Mouse (Mus musculus): ENCODE results near the gene Trim24. TPM values are rescaled to one million over a fixed set of nuclear protein-coding genes. Genes with fewer than 3 reads are reported as not detected.
"Not testable (repeated sequence)": the region's sequence is repeated elsewhere in the genome, so short reads cannot be mapped to it uniquely, and the experiment has no call there.

Gene Trim24
- polyA plus RNA-seq, 1 experiment from 2014 or later = 24.7 TPM

- H3K27me3 ChIP-seq (replicated peaks; ENCODE audit: control insufficient read depth, insufficient read depth, low read length); H3K36me3 ChIP-seq (ENCODE audit: control insufficient read depth, insufficient read depth, low read length); H3K9ac ChIP-seq (ENCODE audit: low read length); H3K4me1 ChIP-seq (ENCODE audit: control insufficient read depth, insufficient read depth, low read length); H3K4me2 ChIP-seq (ENCODE audit: low read length); H3K9me3 ChIP-seq (replicated peaks; ENCODE audit: control insufficient read depth, low read length); ATAC-seq; H3K27ac ChIP-seq (ENCODE audit: low read depth, low read length); H3K4me3 ChIP-seq (ENCODE audit: low read depth, low read length); DNase-seq (ENCODE audit: low spot score): not testable (repeated sequence)
- WGBS = 90% methylated on average over 2 of the region's 2 CpGs
Measured at GRCm38 (mm10) chr6:37836951-37837565, 33.6 kb upstream of the Trim24 start.

GRCm38 (mm10) chr6:37842779-37843605, 27.6 kb upstream of the Trim24 start:
- ATAC-seq (no peak), DNase-seq (ENCODE audit: low spot score) (no peak)
- Histone ChIP-seq H3K9me3 (replicated peaks; ENCODE audit: control insufficient read depth, low read length) (no peaks in the 10 kb centered on the region), H3K4me3 (ENCODE audit: low read depth, low read length) (no peak overlapping the region), H3K27me3 (replicated peaks; ENCODE audit: control insufficient read depth, insufficient read depth, low read length) (no peaks in the 10 kb centered on the region), H3K4me2 (ENCODE audit: low read length) (no peak overlapping the region), H3K36me3 (ENCODE audit: control insufficient read depth, insufficient read depth, low read length) (no peaks in the 10 kb centered on the region), H3K9ac (ENCODE audit: low read length) (no peak overlapping the region), H3K27ac (ENCODE audit: low read depth, low read length) (no peak overlapping the region), H3K4me1 (ENCODE audit: control insufficient read depth, insufficient read depth, low read length) (no peaks in the 10 kb centered on the region)
- 84% methylated on average over 5 of the region's 5 CpGs for WGBS

- H3K27me3 ChIP-seq (replicated peaks; ENCODE audit: control insufficient read depth, insufficient read depth, low read length) = no peaks in the 10 kb centered on the region
- DNase-seq (ENCODE audit: low spot score) = no peak
- WGBS = 90% methylated on average over 8 of the region's 8 CpGs
- no peak overlapping the region for H3K4me2 ChIP-seq (ENCODE audit: low read length)
- H3K4me3 ChIP-seq (ENCODE audit: low read depth, low read length) = no peak overlapping the region
- no peak overlapping the region for H3K9ac ChIP-seq (ENCODE audit: low read length)
- no peak for ATAC-seq
- no peaks in the 10 kb centered on the region for H3K36me3 ChIP-seq (ENCODE audit: control insufficient read depth, insufficient read depth, low read length)
- no peaks in the 10 kb centered on the region for H3K4me1 ChIP-seq (ENCODE audit: control insufficient read depth, insufficient read depth, low read length)
- H3K27ac ChIP-seq (ENCODE audit: low read depth, low read length) = no peak overlapping the region
- H3K9me3 ChIP-seq (replicated peaks; ENCODE audit: control insufficient read depth, low read length) = 0 out of 2 replicates have a peak, but pooled peaks cover 5% of the 10 kb centered on the region
Measured at GRCm38 (mm10) chr6:37843647-37844273, 26.9 kb upstream of the Trim24 start.

GRCm38 (mm10) chr6:37844947-37845346, 25.7 kb upstream of the Trim24 start:
- ATAC-seq; H3K9me3 ChIP-seq (replicated peaks; ENCODE audit: control insufficient read depth, low read length); H3K27me3 ChIP-seq (replicated peaks; ENCODE audit: control insufficient read depth, insufficient read depth, low read length); H3K27ac ChIP-seq (ENCODE audit: low read depth, low read length); H3K4me1 ChIP-seq (ENCODE audit: control insufficient read depth, insufficient read depth, low read length); H3K4me2 ChIP-seq (ENCODE audit: low read length); DNase-seq (ENCODE audit: low spot score); H3K9ac ChIP-seq (ENCODE audit: low read length); H3K36me3 ChIP-seq (ENCODE audit: control insufficient read depth, insufficient read depth, low read length); H3K4me3 ChIP-seq (ENCODE audit: low read depth, low read length): not testable (repeated sequence)
- 92% methylated on average over 6 of the region's 6 CpGs for WGBS

GRCm38 (mm10) chr6:37847531-37847930, 23.1 kb upstream of the Trim24 start:
- not testable (repeated sequence) for H3K27me3 ChIP-seq (replicated peaks; ENCODE audit: control insufficient read depth, insufficient read depth, low read length); H3K36me3 ChIP-seq (ENCODE audit: control insufficient read depth, insufficient read depth, low read length); H3K4me3 ChIP-seq (ENCODE audit: low read depth, low read length); H3K9ac ChIP-seq (ENCODE audit: low read length); H3K4me2 ChIP-seq (ENCODE audit: low read length); ATAC-seq; DNase-seq (ENCODE audit: low spot score); H3K27ac ChIP-seq (ENCODE audit: low read depth, low read length); H3K4me1 ChIP-seq (ENCODE audit: control insufficient read depth, insufficient read depth, low read length); H3K9me3 ChIP-seq (replicated peaks; ENCODE audit: control insufficient read depth, low read length)
- WGBS = 81% methylated on average over 4 of the region's 4 CpGs

GRCm38 (mm10) chr6:37851352-37851751, 19.3 kb upstream of the Trim24 start:
- Histone ChIP-seq H3K4me1 (ENCODE audit: control insufficient read depth, insufficient read depth, low read length) (no peaks in the 10 kb centered on the region), H3K27ac (ENCODE audit: low read depth, low read length) (no peak overlapping the region), H3K4me3 (ENCODE audit: low read depth, low read length) (no peak overlapping the region), H3K4me2 (ENCODE audit: low read length) (no peak overlapping the region), H3K9ac (ENCODE audit: low read length) (no peak overlapping the region), H3K9me3 (replicated peaks; ENCODE audit: control insufficient read depth, low read length) (0 out of 2 replicates have a peak, but pooled peaks cover 5% of the 10 kb centered on the region), H3K27me3 (replicated peaks; ENCODE audit: control insufficient read depth, insufficient read depth, low read length) (no peaks in the 10 kb centered on the region), H3K36me3 (ENCODE audit: control insufficient read depth, insufficient read depth, low read length) (no peaks in the 10 kb centered on the region)
- no peak for DNase-seq (ENCODE audit: low spot score)
- ATAC-seq = no peak
- whole genome bisulfite sequencing = 89% methylated on average over 2 of the region's 2 CpGs

GRCm38 (mm10) chr6:37853289-37853688, 17.3 kb upstream of the Trim24 start:
- no peak overlapping the region for H3K9ac ChIP-seq (ENCODE audit: low read length)
- no peaks in the 10 kb centered on the region for H3K36me3 ChIP-seq (ENCODE audit: control insufficient read depth, insufficient read depth, low read length)
- H3K4me2 ChIP-seq (ENCODE audit: low read length) = no peak overlapping the region
- H3K27ac ChIP-seq (ENCODE audit: low read depth, low read length) = no peak overlapping the region
- no peak for ATAC-seq
- DNase-seq (ENCODE audit: low spot score) = no peak
- H3K4me3 ChIP-seq (ENCODE audit: low read depth, low read length) = no peak overlapping the region
- no peaks in the 10 kb centered on the region for H3K4me1 ChIP-seq (ENCODE audit: control insufficient read depth, insufficient read depth, low read length)
- H3K27me3 ChIP-seq (replicated peaks; ENCODE audit: control insufficient read depth, insufficient read depth, low read length) = no peaks in the 10 kb centered on the region
- 90% methylated on average over 2 of the region's 2 CpGs for WGBS
- 0 out of 2 replicates have a peak, but pooled peaks cover 4% of the 10 kb centered on the region for H3K9me3 ChIP-seq (replicated peaks; ENCODE audit: control insufficient read depth, low read length)

- Histone ChIP-seq H3K9ac (ENCODE audit: low read length) (no peak overlapping the region), H3K4me1 (ENCODE audit: control insufficient read depth, insufficient read depth, low read length) (no peaks in the 10 kb centered on the region), H3K36me3 (ENCODE audit: control insufficient read depth, insufficient read depth, low read length) (no peaks in the 10 kb centered on the region), H3K27me3 (replicated peaks; ENCODE audit: control insufficient read depth, insufficient read depth, low read length) (no peaks in the 10 kb centered on the region), H3K9me3 (replicated peaks; ENCODE audit: control insufficient read depth, low read length) (no peaks in the 10 kb centered on the region), H3K4me3 (ENCODE audit: low read depth, low read length) (no peak overlapping the region), H3K4me2 (ENCODE audit: low read length) (no peak overlapping the region), H3K27ac (ENCODE audit: low read depth, low read length) (no peak overlapping the region)
- 92% methylated on average over 2 of the region's 2 CpGs for WGBS
- no peak for DNase-seq (ENCODE audit: low spot score)
- no peak for ATAC-seq
Measured at GRCm38 (mm10) chr6:37855384-37855783, 15.2 kb upstream of the Trim24 start.

- 93% methylated on average over 9 of the region's 9 CpGs for WGBS
- H3K9ac ChIP-seq (ENCODE audit: low read length); H3K4me2 ChIP-seq (ENCODE audit: low read length); H3K9me3 ChIP-seq (replicated peaks; ENCODE audit: control insufficient read depth, low read length); H3K27ac ChIP-seq (ENCODE audit: low read depth, low read length); H3K27me3 ChIP-seq (replicated peaks; ENCODE audit: control insufficient read depth, insufficient read depth, low read length); DNase-seq (ENCODE audit: low spot score); H3K36me3 ChIP-seq (ENCODE audit: control insufficient read depth, insufficient read depth, low read length); ATAC-seq; H3K4me1 ChIP-seq (ENCODE audit: control insufficient read depth, insufficient read depth, low read length); H3K4me3 ChIP-seq (ENCODE audit: low read depth, low read length): not testable (repeated sequence)
Measured at GRCm38 (mm10) chr6:37856300-37856699, 14.3 kb upstream of the Trim24 start.

All from forebrain, embryonic 14.5 days (tissue).